Mouse (Mus musculus): ENCODE measurements around the gene Fhit. TPM values are rescaled to one million over a fixed set of nuclear protein-coding genes. Genes with fewer than 3 reads are reported as not detected.
A peak's percentile ranks its signal among the peaks of the same experiment; 100 is the strongest.

Fhit gene
- polyA plus RNA-seq, 1 experiment from 2014 or later, result 6.1 TPM

DNA sequence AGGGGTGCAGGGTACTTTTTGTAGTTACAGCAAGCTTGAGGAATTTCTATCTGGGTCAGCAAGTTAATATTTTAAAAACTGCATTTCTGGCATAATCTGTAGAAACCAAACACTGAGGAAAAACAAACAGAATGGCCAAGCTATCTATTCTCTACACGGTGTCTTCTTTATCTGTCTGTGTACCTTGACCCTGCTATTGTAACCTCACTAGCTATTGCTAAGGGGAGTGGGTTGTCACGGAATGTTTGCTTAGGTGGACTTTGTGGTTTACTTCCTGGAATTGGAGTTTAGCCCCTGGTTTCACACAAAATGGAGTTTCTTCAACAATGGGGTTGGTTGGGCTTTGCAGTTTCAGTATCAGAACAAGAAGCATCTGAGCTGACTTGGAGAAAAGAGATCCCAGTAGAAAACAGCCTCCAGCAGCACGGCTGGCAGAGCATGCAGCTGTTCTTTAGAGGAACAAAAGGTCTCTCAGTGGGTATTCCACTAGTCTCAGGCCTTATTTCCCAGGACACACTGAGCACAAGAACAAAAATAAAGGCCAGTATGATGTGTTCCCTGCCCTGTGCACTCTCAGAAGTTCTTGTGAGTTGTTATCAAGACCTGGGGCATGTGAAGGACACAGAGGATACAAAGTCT, 1540.8 kb downstream of the Fhit start:
- 30% methylated on average over 3 of the region's 3 CpGs for WGBS
- ATAC-seq (replicated peaks), result no peak

DNA sequence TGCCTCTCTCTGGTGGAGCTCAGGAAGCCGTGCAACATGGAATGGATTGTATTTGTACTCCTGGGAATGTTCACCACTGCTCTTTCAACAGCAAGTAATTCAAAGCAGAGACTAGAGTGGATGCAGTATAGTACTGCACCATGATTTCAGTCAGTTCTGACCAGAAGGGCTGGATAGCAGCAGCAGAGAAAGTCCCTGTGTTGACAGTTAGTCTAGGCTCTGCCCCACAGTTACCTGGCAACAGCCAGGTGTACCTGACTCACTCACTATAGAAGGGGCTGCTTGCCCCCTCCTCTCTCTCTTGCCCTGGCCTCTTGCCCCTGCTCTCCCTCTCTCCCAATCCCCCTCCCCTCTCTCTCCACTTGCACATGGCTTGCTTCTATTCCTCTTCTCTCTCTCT, 1542.0 kb downstream of the Fhit start:
- Histone ChIP-seq H3K4me1 (0 out of 2 replicates have a peak, but pooled peaks cover 6% of the 10 kb centered on the region), H3K27ac (replicated peaks) (no peak overlapping the region)
- WGBS, result 58% methylated on average over 1 of the region's 1 CpGs

More for the DNA sequence above, 1540.8 kb downstream of the Fhit start:
- no peaks in the 10 kb centered on the region for H3K9me3 ChIP-seq
- no peak overlapping the region for H3K9ac ChIP-seq (replicated peaks)
- H3K4me3 ChIP-seq, result no peak overlapping the region
- no peaks in the 10 kb centered on the region for H3K27me3 ChIP-seq
- 0 out of 2 replicates have a peak, but pooled peaks cover 6% of the 10 kb centered on the region for H3K4me1 ChIP-seq
- no peaks in the 10 kb centered on the region for H3K36me3 ChIP-seq
- H3K27ac ChIP-seq (replicated peaks), result no peak overlapping the region
- no peak overlapping the region for H3K4me2 ChIP-seq (replicated peaks)

DNA sequence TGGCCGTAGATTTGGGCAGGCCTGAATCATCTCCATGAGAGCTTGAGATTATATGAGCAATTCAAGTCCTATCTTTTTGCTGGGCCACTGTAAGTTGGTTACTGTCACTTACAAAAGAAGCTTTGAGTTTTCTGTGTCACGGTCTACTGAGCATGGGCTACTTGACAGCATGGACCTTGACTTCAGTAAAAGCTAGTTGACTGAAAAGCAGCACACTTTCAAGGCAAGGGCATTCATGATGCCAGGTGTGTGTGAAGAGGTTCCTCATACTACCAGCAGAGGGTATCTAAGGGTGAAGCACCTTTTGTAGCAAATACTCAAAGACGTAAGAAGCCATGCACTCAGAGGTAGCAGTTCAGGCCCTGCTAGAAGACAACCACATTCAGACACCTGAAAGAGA, 1548.7 kb downstream of the Fhit start:
- H3K27me3 ChIP-seq, result no peaks in the 10 kb centered on the region
- WGBS, result 80% methylated on average over 3 of the region's 3 CpGs
- H3K9ac ChIP-seq (replicated peaks), result no peak overlapping the region
- no peaks in the 10 kb centered on the region for H3K4me1 ChIP-seq
- H3K9me3 ChIP-seq, result no peaks in the 10 kb centered on the region
- no peak overlapping the region for H3K4me2 ChIP-seq (replicated peaks)
- H3K4me3 ChIP-seq, result no peak overlapping the region
- no peaks in the 10 kb centered on the region for H3K36me3 ChIP-seq
- H3K27ac ChIP-seq (replicated peaks), result no peak overlapping the region
- ATAC-seq (replicated peaks), result no peak

More for the DNA sequence above, 1542.0 kb downstream of the Fhit start:
- no peak overlapping the region for H3K4me2 ChIP-seq (replicated peaks)
- H3K36me3 ChIP-seq, result no peaks in the 10 kb centered on the region
- no peak for ATAC-seq (replicated peaks)
- H3K4me3 ChIP-seq, result no peak overlapping the region
- no peaks in the 10 kb centered on the region for H3K9me3 ChIP-seq
- no peaks in the 10 kb centered on the region for H3K27me3 ChIP-seq
- no peak overlapping the region for H3K9ac ChIP-seq (replicated peaks)

DNA sequence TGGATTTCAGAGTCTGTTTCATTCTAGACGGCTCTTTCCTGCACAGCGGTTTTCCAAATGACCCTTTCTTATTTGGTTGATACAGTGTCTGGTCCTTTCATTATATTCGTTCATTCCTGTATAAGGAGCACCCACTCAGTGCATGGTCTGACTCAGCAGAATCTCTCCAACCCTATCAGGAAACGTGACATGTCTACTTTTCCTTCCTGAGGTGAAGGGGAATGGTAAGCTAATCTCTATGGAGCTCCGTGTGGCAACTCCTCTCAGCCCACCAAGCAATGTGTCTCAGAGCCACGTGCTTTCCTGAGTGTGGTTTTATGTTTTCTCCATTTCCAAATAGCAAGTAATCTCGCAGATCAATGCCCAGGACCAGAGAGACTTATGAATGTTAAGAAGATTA, 1552.7 kb downstream of the Fhit start:
- no peak overlapping the region for H3K4me2 ChIP-seq (replicated peaks)
- no peak overlapping the region for H3K4me3 ChIP-seq
- H3K36me3 ChIP-seq, result no peaks in the 10 kb centered on the region
- WGBS, result 80% methylated on average over 7 of the region's 7 CpGs
- ATAC-seq (replicated peaks), result no peak
- no peaks in the 10 kb centered on the region for H3K27me3 ChIP-seq
- H3K27ac ChIP-seq (replicated peaks), result no peak overlapping the region
- no peak overlapping the region for H3K9ac ChIP-seq (replicated peaks)
- peaks cover 7% of the 10 kb centered on the region; the same call in 1 of the 2 replicates for H3K4me1 ChIP-seq
- no peaks in the 10 kb centered on the region for H3K9me3 ChIP-seq

DNA sequence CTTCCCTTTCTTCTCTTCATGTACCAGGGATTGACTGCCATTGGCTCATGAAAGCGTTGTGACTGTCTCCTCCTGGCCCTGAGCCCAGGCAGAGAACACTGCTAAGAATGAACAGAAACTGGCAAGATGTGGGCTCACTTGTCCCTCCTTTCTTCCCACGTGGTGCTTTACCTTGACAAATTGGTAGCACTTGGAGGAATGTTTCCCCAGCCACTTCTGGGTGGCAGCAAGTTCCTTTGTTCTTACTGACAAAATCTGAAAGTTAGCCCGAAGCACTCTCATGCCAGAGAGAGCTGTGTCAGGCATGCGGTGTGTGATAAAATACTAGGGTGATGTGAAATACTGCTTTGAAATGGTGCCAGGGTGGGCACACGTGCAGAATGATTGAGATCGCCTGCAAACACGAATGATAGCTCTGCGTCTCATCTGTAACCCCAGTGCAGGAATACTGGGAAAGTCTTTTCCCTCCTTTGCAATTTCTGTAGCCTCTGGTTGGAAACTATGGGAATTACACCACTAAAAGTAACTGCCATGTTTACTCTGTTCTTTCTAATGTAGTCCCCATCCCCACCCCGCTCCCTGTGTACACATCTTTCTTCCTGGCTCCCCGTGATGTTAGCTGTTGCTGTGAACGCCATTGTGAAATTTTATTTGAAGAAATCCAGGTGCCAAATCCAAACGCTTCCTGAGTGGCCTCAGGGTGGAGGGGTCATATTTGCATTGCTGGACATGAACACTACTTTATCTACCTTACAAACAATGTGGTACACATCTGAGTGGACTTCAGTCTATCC, 1555.1 kb downstream of the Fhit start:
- Histone ChIP-seq H3K36me3 (no peaks in the 10 kb centered on the region), H3K9me3 (no peaks in the 10 kb centered on the region), H3K9ac (replicated peaks) (no peak overlapping the region), H3K4me2 (replicated peaks) (0 out of 2 replicates have a peak overlapping the region, but pooled peaks have one; percentile 6), H3K4me1 (peaks cover 7% of the 10 kb centered on the region; the same call in 1 of the 2 replicates), H3K4me3 (no peak overlapping the region), H3K27ac (replicated peaks) (no peak overlapping the region), H3K27me3 (no peaks in the 10 kb centered on the region)
- WGBS, result 50% methylated on average over 12 of the region's 12 CpGs
- ATAC-seq (replicated peaks), result peak; percentile 64; the same call in 1 of the 2 replicates

DNA sequence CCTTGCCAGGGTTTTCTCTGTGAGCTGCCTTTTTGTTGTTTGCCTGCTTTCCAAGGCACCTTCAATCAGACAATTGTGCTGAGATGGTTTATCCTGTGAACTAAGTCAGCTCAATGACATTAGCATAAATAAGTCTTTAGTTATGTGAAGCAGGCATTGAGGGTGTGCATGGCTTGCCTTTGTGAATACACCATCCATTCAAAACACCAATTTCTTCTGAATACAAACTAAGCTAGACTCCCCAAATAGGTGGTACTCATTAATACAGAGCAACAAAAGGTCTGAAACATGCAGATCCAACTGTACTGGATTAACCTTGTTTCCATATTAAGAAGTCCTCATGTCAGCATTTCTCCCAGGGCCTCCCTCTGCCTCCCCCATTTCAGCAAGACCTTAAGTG, 1561.6 kb downstream of the Fhit start:
- H3K9ac ChIP-seq (replicated peaks), result no peak overlapping the region
- H3K4me3 ChIP-seq, result no peak overlapping the region
- peak; percentile 55; the same call in 1 of the 2 replicates for ATAC-seq (replicated peaks)
- H3K27me3 ChIP-seq, result no peaks in the 10 kb centered on the region
- H3K27ac ChIP-seq (replicated peaks), result no peak overlapping the region
- H3K4me2 ChIP-seq (replicated peaks), result no peak overlapping the region
- no peaks in the 10 kb centered on the region for H3K36me3 ChIP-seq
- no peaks in the 10 kb centered on the region for H3K9me3 ChIP-seq
- H3K4me1 ChIP-seq, result no peaks in the 10 kb centered on the region

DNA sequence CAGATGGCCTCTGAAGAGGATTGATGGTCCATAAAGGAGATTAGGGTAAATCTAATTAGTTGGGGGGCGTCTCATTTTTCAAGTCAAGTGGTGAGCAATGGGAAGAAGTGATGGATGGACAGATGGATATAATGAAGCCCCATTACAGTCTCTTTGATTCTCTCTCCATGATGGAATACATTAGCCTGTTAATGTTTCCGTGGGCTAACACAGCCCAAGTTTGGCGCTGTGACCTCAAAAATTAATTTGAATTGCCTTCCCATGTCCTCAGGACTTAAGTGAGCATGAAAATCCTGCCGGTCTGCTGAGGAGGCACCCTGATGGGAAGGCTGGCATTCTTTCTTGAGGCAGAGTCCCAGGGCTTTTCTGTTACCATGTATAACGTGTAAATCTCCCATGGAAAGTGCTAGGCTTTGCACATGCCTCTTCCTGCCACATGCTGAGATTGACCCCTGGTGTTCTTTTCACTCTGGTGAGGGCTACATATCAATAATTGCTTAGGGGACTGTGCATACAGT, 1564.3 kb downstream of the Fhit start:
- H3K9me3 ChIP-seq, result no peaks in the 10 kb centered on the region
- H3K4me1 ChIP-seq, result no peaks in the 10 kb centered on the region
- H3K4me3 ChIP-seq, result no peak overlapping the region
- no peak overlapping the region for H3K27ac ChIP-seq (replicated peaks)
- no peak overlapping the region for H3K4me2 ChIP-seq (replicated peaks)
- H3K27me3 ChIP-seq, result no peaks in the 10 kb centered on the region
- H3K36me3 ChIP-seq, result no peaks in the 10 kb centered on the region
- no peak overlapping the region for H3K9ac ChIP-seq (replicated peaks)
- WGBS, result 6% methylated on average over 5 of the region's 5 CpGs
- ATAC-seq (replicated peaks), result 0 out of 2 replicates have a peak, but pooled peaks have one; percentile 42

DNA sequence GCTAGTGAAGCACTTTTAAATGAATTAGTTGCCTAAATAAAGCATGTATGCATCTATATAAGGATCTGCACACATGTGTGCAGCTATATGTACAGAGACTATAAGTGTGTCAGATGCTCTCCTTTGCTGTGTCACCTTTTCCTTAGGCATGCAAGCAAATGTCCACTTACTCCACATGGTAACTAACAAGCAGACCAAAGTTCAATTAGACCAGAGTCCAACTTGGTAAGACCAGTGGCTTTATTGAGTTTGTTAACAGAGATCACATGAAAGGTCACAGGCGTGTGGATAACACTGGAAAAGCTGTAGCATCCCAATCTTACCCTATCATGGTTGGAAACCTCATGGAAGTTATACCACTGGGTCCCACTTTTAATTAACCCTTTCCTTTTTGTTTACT, 1572.7 kb downstream of the Fhit start:
- H3K4me2 ChIP-seq (replicated peaks), result no peak overlapping the region
- no peaks in the 10 kb centered on the region for H3K4me1 ChIP-seq
- 87% methylated on average over 1 of the region's 1 CpGs for WGBS

DNA sequence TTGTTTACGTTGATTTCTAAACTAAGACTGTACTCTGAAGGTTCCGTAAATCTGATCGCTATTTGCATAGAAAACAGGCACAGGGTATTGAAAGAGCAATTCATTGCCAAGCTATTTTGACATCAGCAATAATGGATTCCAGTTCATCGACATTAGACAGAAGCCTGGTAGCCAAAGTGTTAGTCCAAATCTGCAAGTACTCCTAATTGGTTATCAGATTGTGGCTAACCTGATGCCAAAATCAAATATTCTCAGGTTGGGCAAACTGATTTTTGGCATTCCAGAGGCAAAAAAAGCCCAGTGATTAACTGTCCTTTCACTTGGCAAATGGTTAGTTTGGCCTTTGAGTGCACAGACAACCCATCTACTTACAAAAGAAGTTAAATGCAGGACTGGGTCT, 1573.9 kb downstream of the Fhit start:
- Histone ChIP-seq H3K27ac (replicated peaks) (no peak overlapping the region), H3K9me3 (no peaks in the 10 kb centered on the region), H3K27me3 (no peaks in the 10 kb centered on the region), H3K9ac (replicated peaks) (no peak overlapping the region), H3K4me3 (no peak overlapping the region), H3K4me1 (no peaks in the 10 kb centered on the region), H3K36me3 (no peaks in the 10 kb centered on the region), H3K4me2 (replicated peaks) (no peak overlapping the region)
- 57% methylated on average over 4 of the region's 4 CpGs for WGBS
- no peak for ATAC-seq (replicated peaks)

More for the DNA sequence above, 1572.7 kb downstream of the Fhit start:
- Histone ChIP-seq H3K9ac (replicated peaks) (no peak overlapping the region), H3K27me3 (no peaks in the 10 kb centered on the region), H3K4me3 (no peak overlapping the region), H3K9me3 (no peaks in the 10 kb centered on the region), H3K36me3 (no peaks in the 10 kb centered on the region), H3K27ac (replicated peaks) (no peak overlapping the region)
- ATAC-seq (replicated peaks), result no peak

DNA sequence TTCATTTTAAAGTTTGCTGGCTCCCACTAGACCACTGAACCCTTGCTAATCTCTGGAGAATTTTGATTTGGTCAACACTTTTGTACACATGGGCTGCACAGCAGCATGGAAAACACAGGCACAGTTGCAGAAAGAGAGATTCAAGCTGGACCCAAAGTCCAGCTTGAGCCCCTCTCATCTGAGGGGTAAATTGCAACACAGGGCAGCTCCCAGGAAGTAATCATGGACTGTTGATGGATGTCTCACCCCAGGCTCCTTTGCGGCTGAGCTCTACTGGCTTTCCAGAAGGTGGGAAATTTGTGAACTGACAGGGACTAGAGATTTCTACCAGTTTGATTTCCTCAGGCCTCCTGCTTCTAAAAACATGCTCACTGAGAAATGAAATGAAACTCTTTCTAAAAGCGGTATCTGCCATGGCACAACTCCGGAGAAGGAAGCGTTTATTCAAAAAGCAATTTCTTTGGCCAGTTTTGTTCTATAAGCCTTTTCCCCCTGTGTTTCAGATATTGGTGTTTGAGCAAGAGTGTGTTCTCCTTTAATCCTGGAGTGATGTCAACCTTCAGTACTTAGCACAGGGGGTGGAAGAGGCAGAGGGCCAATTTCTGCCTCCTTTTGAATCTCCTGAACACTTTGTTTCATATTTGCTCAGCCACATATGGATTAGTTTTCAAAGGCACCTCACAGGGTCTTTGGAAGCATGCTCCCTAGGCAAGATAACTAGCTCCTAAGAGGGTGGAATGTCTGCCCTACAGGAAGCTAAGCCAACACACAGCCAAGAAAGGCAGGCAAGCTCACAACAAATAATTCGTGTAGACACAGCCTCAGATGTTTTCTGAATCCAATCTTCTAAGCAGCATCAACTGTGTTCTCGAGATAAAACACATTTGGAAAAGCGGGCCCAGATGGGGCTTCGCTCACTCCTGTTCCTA, 1578.3 kb downstream of the Fhit start:
- Histone ChIP-seq H3K4me2 (replicated peaks) (no peak overlapping the region), H3K9ac (replicated peaks) (no peak overlapping the region), H3K36me3 (no peaks in the 10 kb centered on the region), H3K27me3 (no peaks in the 10 kb centered on the region), H3K9me3 (no peaks in the 10 kb centered on the region), H3K27ac (replicated peaks) (no peak overlapping the region), H3K4me3 (no peak overlapping the region), H3K4me1 (no peaks in the 10 kb centered on the region)
- 76% methylated on average over 8 of the region's 8 CpGs for WGBS
- 0 out of 2 replicates have a peak, but pooled peaks have one; percentile 32 for ATAC-seq (replicated peaks)

DNA sequence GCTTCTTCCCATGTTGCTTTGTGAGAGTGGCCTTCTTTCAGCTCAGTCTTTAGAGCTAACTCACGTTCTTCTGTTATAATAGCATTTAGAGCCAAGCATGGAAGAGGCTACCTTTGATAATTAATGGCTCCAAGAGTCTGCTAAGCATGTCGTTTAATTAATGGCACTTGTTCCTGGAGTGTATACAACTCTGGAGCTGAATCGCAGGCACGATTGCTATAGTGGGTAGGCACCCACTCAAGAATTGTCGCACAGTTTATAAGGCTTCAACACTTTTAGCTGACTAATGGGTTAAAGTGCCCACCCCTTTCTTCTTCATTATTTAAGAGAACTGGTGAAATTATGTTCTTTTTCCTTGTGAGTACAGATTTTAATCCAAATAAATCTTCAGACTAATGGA, 1605.5 kb downstream of the Fhit start:
- H3K9ac ChIP-seq (replicated peaks), result no peak overlapping the region
- no peak overlapping the region for H3K27ac ChIP-seq (replicated peaks)
- H3K4me2 ChIP-seq (replicated peaks), result no peak overlapping the region
- no peaks in the 10 kb centered on the region for H3K36me3 ChIP-seq
- ATAC-seq (replicated peaks), result peak; percentile 60; the same call in 1 of the 2 replicates
- H3K9me3 ChIP-seq, result no peaks in the 10 kb centered on the region
- peaks cover 12% of the 10 kb centered on the region for H3K4me1 ChIP-seq
- no peaks in the 10 kb centered on the region for H3K27me3 ChIP-seq
- H3K4me3 ChIP-seq, result no peak overlapping the region
- WGBS, result 15% methylated on average over 5 of the region's 5 CpGs

Data from forebrain, embryonic 15.5 days (tissue).